Mouse (Mus musculus): ENCODE results near the gene Crip1.

Gene Crip1

DNA sequence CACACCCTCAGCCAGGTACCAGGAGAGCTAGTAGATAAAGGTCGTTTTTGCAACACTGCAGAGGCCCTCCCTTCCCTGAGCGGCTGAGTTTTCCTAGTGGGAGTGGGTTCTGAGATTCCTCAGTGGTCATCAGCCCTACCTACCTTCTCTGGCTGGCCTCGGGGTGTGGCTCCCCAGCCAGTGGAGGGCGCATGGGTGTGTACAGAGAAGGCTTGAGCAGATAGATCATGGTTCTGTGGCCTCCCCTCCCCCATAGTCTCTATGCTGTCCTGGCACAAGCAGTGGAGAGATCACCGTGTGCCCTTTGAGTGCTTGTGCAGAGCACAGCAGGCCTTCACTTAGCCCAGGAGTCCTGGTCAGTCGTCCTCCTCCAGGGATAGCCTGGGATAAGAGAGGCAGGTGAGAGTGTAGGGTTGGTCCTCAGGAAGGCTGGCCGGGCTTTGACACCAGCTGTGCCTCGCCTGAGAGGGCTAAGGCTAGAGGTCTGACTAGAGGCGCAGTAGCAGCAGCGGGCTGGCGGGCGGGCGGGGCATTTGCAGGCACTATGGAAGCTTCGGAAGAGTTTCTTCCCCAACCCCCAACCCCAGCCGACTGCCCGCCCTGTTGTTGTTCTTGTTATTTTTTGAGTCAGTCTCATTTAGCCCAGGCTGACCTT is 2.4 kb downstream of the Crip1 start:
- DNase-seq = peak; percentile 72

DNA sequence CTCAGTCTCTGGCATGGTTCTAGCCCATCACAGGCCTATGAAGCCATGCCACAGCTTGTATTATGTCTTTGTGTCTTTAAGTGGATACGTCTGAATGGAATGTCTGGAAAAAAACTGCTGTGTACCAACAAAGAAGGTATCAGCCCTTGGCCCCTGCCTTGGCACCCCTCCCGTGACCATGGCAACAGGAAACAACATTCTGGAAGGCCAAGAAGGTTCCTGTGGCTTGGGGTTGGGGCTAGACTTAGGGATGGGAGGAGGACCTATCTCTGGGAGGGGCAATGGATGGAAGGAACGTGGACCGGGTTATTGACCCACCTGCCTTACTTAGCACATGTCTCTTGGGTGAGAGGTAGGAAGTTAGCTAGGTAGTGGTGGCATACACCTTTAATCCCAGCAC is 3.2 kb downstream of the Crip1 start:
- DNase-seq = no peak

DNA sequence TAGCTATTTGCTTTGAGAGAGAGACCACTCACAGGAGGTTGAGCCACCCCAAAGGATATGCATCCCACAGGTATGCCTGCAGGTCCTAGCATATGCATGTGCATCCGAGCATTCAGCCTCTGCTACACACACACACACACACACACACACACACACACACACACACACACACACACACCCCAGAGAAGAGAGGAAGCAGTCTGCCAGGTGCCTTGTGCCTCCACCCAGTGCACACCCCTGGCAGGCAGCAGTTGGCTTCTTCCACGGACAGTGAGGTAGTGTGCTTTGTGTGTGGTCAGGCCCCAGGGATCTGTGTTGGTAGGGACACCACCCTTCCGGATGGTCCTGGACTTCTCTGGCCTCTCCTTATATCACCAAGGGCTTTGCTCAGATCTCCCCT is 3.8 kb downstream of the Crip1 start:
- no peak for DNase-seq

DNA sequence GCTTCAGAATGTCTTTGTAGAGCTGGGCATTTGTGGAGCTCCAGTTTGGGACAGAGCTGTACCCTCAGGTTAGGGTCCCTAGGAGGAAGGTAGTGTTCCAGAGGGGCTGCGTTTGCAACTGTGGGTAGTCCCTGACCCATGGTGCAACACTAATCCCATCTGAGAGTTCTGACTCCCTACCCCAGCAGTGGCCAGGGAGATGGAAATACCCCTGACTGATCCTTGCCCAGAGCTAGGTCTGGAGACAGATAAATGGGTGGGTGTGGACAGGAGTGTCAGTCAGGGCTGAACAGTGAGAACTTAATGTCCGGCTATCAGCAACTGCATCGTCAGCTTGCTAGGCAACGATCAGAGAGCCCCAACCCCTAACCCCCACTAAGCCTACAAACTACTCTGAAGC is 4.5 kb downstream of the Crip1 start:
- DNase-seq = no peak

DNA sequence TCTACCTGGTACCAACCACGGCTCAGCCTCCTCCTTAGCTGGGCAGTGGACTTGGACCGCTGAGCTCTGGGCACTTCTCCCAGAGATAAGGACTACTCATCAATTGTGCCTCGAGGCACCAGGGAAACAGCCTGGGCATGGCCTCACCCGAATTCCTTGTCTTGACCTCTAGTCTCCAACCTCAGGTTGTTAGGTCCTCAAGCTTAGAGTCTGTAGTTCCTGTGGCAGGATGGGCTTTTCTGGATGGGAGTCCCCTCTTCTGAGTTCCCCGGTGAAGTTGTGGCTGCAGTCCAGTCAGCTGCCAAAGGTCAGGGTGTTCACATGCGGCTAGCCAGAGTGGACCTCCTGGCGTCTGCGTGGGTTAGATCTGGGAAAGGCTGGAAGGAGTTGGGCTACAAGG is 4.9 kb downstream of the Crip1 start:
- DNase-seq = no peak

DNA sequence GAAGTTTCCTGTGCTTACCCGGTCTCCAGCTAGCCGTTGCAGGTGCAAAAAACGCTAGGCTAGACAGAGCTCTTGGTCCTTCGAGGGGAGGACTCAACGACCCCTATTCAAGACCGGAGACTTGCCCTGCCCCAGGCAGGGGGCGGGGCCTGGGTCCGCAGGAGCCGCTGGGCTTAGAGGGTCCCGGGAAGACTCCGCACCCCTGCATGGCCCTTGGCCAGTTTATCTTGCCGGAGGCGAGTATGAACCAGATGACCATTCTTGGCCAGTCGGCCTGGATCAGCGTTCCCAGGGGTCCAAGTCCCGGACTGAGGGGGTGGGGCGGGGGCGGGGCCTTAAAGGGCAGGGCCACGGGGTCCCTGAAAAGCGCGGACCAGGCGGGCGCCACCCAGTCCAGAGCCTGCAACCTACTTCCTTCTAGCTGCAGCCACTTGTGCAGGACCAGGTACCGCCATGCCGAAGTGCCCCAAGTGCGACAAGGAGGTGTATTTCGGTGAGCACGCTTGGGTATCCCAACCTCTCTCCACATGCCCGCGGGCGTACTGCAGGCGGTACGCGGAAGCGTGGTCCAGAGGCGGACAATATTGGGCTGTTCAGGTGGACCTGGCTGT is 5.7 kb downstream of the Crip1 start:
- DNase-seq = peak; percentile 60

DNA sequence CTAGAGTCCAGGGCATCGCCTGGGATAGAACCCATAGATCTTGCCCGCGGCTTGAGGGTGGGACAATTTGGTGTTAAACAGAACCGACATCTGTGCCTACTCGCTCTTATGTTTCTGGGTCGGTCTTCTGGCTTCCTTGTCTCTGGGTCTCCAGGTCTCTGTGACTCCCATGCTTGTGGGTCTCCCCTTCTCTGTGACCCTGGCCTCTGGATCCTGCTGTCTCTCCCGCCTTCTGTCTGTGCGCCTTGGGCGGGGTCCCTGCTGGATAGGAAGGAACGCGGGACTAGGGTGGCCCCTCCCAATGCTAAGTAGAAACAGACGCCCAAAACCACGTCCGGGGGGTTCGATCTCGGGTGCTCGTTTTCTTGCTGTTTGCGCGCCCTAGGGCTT is 6.2 kb downstream of the Crip1 start:
- peak; percentile 52 for DNase-seq

DNA sequence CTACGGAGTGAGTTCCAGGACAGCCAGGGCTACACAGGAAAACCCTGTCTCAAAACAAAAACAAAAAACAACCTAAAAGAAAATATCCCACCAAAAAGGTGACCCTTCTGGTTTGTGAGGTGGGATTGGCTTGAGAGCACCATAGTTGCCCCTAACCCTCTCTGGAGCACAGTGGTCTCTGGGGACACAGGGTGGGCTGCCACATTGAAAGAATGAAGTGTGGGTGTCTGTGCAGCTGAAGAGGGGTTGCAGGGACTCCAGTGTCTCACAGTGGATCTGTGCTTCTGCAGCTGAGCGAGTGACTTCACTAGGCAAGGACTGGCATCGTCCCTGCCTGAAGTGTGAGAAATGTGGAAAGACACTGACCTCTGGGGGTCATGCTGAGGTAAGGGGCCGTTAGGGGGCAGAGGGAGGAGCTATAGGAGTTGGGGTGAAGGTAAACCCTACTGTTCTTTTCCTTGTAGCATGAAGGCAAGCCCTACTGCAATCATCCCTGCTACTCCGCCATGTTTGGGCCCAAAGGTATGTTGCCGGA is 6.9 kb downstream of the Crip1 start:
- no peak for DNase-seq

DNA sequence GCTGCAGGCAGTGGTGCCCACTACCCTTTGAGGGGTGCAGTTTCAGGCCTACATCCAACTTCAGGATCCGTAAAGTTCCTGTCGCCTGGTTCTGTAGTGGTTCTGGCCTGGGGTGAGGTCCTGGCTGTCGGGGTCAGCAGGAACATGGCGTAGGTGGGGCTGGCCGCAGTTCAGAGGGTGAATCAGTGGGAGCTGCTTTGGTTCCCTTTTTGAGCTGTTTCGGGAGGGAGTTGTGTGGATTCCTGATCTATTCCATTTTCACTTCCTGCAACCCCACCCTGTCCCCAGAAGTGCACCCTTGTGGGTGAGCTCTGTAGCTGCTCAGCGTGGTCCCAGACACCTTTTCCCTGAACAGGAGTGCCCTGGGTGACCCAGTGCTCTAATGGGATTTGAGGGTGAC is 7.9 kb downstream of the Crip1 start:
- no peak for DNase-seq

DNA sequence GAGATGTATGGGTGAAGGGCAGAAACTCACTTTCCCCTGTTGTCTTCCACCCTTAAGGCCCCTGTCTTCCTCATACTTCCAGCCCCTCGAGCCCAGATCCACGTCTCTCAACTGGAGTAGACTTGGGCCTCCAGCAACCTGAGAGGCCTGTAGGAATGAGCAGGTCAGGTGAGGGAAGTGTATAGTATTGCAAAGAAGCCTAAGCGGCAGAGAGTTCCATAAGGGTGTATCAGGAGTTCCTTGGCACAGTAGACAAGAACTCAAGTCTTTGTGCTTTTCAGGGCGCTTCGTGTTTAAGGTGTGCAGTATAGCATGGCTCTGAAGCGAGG is 8.6 kb downstream of the Crip1 start:
- DNase-seq = no peak

DNA sequence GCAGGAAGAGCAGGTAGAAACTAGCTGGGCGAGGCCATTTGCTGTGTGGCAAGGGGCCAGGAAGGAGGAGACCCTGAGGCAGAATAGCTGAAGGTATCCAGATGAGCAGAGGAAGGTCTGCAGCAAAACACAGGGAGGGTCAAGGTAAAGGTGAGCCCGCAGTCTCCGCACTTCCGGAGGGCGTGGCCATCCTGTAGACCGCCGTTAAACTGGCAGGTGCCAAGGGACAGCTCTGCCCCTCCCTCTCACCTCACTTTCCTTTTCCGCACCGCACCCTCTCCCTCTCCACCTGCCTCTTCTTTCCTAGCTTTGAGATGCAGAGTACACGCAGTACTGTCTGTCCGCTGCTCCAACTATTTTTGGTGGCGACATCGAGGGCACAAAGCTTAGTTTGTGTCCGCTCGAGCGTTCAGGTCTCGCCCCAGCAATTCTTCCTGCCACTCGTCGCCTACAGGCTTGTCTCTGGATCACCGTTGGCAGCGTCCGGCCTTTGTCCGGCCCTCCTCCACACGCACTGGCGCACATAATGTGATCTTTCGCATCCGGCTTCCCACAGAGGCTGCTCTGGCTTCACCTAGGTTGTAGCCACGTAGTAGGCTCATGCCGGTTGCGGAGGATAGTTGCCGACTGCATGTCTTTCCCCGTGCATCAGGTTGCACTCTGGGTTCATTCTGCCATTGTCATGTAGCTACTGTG is 9.1 kb downstream of the Crip1 start:
- peak; percentile 47 for DNase-seq

DNA sequence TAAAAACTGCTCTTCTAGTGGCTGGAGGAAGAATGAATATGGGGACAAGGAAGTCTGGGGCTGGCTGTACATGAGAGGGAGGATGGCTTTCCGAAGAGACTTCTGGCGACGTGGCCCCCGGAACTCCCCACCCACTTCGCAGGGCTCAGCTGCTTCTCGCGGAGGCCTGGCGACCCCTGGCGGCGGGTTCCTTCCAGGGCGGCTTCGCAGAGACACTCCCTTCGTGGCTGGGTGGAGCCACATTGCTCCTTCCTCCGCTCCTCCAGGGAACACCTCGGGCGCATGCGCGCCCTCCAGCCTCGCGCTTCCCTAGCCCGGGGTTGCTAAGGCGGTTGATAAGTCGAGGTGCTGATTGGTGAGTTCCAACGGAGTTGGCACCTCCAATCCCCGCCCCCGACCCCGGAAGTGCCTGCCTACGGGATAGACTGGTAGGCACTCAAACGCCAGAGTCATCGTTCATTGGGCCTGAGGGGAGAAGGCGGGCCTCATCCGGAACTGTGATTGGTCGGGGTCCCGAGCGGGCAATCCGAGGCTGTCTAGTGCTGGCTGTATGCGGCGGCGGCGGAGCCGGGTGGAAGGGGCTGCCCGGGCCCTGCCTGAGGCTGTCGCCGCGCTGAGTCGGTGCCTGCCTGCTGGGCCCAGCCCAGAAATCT is 9.9 kb downstream of the Crip1 start, which contains the start of gene Tedc1:
TSS of gene Tedc1 (plus strand) at position 535 of the 653 bp plus-strand sequence.
- DNase-seq = peak; percentile 99

DNA sequence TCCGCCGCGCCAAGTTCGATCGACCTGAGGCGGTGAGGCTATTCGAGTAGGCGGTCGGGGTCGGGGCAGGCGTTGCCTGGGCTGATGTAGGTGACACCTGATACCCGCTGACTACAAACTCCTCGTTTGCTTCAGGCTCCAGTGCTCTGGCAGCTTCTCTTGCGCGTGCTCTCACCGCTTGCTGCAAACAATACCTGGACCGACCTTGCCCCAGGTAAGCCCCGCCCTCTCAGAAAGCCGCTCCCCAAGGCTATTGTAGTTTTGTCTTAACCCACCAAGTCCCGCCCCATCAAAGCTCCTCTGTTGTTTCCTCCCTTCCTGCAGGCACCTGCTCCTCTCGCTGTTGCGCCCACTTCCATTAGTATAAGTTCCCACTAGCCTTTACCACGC is 10.4 kb downstream of the Crip1 start:
- DNase-seq = no peak

DNA sequence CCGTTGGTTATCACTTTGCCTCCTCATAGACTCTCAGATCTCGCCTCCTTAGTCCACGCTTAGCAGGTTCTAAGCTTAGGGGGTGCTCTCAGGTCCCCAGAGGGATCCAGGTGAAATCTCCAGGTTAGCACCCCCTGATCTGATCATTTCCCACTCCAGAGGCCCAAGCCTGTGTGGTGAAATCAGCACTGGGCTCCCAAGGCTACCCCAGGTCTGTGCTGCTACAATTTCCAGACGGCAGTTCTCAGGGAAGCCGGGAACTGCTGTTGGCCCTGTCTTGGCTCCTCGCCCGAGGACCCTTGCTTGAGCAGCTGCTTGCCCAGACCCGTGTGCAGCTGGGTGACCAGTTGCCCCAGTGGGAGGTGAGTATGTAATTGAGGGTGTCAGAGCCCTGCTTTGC is 10.9 kb downstream of the Crip1 start:
- DNase-seq = no peak

DNA sequence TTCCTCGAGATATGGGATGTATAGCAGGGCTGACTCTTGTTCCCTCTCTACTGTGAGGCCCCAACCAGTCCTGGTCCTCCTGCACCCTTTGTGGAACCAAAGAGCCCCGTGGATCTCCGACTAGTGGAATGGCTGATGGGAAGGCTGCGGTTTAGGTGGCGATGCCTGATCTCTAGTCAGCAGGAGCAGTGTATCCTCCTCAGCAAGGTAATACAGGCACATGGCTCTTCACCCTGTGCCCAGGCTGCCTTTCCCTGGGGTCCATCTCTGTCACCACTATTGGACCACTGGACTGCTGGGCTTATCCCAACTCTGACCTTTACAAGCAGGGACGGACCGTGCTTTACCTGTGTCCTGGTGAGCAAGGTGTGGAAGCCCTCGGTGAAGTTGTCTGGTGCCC is 11.4 kb downstream of the Crip1 start:
- DNase-seq = no peak

DNA sequence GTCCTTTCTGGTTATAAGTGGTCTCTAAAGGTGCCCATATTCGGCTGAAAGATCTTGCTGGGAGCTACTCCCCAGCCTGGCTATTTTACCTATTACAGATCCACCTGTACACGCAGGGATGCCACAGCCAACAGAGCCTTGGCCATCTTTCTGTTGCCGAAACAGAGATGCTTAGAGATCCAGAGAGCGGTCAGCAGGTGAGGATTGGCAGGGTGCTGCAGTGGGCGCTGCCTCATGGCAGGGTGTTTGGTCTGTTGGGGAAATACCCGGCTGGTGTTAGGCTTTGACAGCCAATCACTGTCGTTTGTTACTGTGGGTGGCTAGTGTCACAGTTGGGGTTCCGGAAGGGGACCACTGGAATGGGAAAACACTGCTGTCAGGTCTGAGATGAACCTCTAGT is 11.9 kb downstream of the Crip1 start:
- DNase-seq = no peak

DNA sequence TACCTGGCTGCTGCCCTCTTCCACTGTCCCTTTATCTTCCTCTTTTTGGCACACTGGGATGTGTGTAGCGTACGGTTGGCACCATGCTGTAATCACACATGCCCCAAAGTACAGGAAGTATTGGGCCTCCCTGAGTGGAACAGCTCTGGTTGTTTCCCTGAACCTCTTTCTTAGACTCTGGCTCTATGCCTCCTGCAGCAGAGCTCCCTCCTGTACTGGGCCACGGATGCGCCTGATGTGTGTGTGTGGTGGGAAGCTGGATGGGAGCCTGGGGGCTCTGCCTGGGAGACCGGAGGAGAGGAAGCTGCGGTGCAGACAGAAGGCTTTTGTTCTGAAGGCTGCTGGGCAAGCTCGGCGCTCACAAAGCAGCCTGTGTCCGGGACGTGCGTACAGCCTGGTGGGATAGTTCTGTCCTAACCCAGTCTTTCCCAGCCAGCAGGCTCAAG is 17.5 kb downstream of the Crip1 start:
- DNase-seq = no peak

DNA sequence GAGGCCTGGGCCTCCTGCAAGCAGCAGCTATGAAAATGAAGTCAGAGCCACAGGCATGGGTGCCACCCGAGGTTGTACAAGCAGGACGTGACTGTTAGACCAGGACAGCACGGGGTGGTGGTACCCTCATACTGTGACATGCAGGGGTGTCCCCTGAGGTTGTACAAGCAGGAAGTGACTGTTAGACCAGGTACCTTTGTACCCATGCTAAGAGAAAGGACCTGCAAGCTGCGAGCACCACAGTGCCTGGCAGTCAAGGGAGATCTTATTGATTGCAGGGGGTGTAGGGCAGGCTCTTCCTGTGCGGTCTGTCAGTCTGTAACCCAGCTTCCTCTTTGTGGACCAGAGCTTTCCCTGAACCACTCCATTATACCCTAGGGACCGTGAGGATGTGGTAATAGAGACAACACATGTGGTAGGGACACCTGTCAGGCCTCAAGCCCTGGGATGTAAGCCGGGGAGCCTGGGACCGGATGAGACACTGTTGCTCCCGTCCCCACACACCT is 22.0 kb downstream of the Crip1 start:
- no peak for DNase-seq

DNA sequence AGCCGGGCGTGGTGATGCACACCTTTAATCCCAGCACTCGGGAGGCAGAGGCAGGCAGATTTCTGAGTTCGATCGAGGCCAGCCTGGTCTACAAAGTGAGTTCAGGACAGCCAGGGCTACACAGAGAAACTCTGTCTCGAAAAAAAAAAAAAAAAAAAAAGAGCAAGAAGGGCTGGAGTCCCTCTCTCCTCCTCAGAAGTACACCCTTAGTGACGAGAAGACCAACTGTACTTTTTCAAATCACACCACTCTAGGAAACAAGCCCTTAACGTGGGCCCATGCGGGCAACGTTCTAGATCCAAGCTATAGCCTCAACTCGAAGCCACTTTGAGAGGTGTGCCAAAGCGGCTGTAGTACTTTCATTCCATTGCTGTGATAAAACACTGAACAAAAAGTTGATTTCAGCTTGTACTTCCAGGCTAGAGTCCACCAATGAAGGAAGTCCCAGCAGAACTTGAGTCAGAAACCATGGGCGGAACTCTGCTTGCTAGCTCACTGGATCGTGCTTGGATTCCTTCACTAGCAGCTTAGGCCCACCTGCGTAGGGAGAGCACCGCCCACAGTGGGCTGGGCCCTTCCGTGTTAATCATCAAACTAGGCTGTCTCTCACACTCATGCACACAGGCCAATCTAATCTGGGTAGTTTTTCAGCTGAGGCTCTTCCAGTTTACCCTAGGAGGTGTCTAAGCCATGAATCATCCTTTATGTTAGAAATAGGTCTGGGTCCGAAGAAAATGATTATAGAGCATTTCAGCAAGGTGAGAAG is 31.0 kb downstream of the Crip1 start:
- DNase-seq = no peak

DNA sequence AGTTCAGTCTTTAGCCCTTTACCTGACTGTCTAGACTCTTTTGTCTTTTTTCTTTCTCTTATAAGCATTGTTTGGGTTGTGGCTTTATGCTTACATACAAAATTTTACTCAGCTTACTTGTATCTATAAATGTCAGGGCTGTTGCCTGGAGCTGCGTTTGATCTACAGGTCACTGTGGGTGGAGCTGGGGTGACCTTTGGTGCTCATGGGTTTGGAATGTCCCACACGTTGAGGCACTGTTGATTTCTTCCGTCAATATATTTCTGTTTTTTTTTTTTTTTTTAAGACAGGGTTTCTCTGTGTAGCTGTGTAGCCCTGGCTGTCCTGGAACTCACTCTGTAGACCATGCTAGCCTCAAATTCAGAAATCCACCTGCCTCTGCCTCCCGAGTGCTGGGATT is 34.9 kb downstream of the Crip1 start:
- DNase-seq = no peak

DNA sequence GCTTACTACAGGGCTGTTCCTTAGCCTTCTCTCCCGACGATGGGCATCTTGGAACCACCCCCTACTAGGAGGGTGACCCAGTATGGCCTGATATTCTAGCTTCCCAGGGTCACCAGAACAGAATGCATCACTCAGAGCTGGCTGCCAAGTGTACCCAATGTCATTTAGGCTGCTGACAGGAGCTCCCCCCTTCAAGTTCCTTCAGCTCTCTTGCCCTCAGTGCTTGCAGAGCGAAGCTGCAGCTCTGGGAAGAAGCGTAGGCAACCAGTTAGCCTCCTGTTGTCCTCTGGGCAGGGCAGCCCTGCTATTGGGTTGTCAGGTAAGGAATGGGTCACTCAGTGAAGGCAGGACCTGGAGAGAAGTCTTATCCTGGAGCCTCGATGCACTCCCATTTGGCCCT is 38.8 kb downstream of the Crip1 start:
- no peak for DNase-seq

DNA sequence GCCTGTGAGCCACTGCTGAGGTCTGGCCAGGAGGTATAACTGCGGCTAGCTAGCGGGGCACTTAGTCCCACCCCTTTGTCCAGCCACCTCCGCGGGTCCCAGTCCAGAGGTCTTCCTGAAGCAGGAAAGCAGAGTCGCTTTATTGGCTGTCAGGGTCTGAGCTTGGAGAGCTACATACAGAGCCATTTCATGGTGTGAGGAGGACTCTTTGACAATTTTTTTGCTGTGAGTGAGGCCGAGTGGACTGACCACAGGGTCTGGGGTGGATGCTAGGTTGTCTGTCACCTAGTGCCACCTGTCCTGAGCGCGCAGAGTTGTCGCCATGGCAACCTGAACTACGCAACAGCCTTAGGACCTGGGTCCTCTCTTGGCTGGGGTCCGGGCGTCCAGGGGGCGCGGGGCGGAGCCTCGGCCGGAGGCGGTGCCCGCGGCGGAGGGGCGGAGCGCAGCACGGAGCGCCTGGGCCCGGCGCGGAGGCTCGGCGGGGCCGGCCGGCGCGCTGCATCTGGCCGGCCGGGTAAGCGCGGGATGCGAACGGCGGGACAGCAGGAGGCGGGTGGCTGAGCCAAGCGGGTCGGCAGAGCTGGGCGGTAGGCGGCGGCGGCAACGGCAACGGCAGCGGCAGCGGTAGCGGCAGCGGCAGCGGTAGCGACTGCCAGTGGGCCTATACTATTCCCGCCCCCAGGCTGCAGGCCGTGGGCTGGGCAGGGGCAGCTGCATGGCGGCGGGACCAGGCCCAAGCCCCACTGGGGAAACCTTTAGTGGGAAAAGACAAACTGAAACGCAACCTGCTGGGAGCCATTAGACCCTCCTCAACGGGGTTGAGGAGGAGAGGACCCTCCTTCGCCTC is 39.6 kb downstream of the Crip1 start, which contains the start of gene Tmem121:
TSS of gene Tmem121 (plus strand) at position 489 of the 850 bp plus-strand sequence.
- no peak for DNase-seq
